ENCODE assay signal across 14 mouse cellular contexts in the genomic region with DNA sequence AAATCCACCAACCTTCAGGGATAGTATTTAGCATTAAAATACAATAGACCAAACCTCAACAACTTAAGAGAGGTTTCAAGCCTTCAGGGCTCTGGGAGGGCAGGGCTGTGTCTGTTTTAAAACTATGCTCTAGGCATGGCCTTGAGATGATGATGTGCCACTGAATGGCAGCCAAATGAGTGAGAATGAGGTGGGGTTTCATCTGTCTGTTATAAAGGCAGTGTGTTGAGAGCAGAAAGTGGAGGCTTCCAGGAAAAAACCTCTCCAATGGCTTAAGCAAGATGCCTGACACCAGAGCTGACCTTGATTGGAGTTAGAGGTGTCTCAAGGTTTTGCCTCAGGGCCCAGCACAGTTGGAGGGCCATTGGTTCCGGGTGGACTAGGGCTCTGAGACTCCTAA.
"Had no signal": no experiment of that assay in that cellular context is flagged by ENCODE, and none has a peak within 500 bp of the region (broad histone marks: within the 10 kb centered on the region; RNA-seq: fewer than 3 reads in every experiment).

No protein-coding gene starts in this region.

- H3K4me2 ChIP-seq: liver, embryonic 13.5 days; neural tube, embryonic 13.5 days had no signal

- H3K36me3 ChIP-seq: liver, embryonic 13.5 days; midbrain, embryonic 10.5 days; neural tube, embryonic 13.5 days had no signal

- ATAC-seq: midbrain, embryonic 16.5 days had no signal

- H3K27me3 ChIP-seq: neural tube, embryonic 13.5 days had no signal

- H3K4me1 ChIP-seq: liver, embryonic 13.5 days; midbrain, embryonic 10.5 days; neural tube, embryonic 13.5 days had no signal

- H3K9ac ChIP-seq: liver, embryonic 13.5 days; neural tube, embryonic 13.5 days had no signal

- H3K9me3 ChIP-seq: liver, embryonic 13.5 days; midbrain, embryonic 10.5 days; neural tube, embryonic 13.5 days had no signal

- DNase-seq: kidney, postnatal 14 days; left cerebral cortex, postnatal 4 days; liver; liver, embryonic 13.5 days; lung, adult 18-20 months; lung, postnatal 4 days; retina, postnatal 1 day; right cerebral cortex, postnatal 4 days; spleen, adult 18-20 months; thymus, adult 18-20 months; thymus, postnatal 14 days had no signal

- H3K4me3 ChIP-seq: liver, embryonic 13.5 days; midbrain, embryonic 10.5 days; neural tube, embryonic 13.5 days had no signal

- H3K27ac ChIP-seq: liver, embryonic 13.5 days; midbrain, embryonic 10.5 days; neural tube, embryonic 13.5 days had no signal
